Mouse (Mus musculus) hindbrain, embryonic 14.5 days (tissue): ENCODE measurements around the gene Tfdp2. TPM values are rescaled to one million over a fixed set of nuclear protein-coding genes. Genes with fewer than 3 reads are reported as not detected.

Source experiments
- ATAC-seq: fragments of 200-750 bp; cut with Nextera tagmentation; 2 replicates; pipeline ENCODE4 v1.8.0; 2017; ENCODE audit warnings: moderate number of reproducible peaks, mild to moderate bottlenecking, moderate TSS enrichment, moderate library complexity; ENCODE audit not compliant: low FRiP score
- DNase-seq: peaks from one replicate; pipeline ENCODE4 v3.0.0-alpha.2; 2015; ENCODE audit warnings: low spot score
- H3K27ac ChIP-seq: fragments of 300-500 bp; sonication (generic); 2 replicates; pipeline ENCODE4 v1.5.1; 2014; ENCODE audit warnings: mild to moderate bottlenecking, moderate library complexity
- H3K27me3 ChIP-seq: fragments of 300-500 bp; sonication (generic); 2 replicates; pipeline ENCODE4 v1.6.1; 2014; ENCODE audit warnings: mild to moderate bottlenecking, low read length, mixed read lengths; ENCODE audit not compliant: control insufficient read depth, insufficient read depth
- H3K36me3 ChIP-seq: fragments of 300-500 bp; sonication (generic); replicated peaks from 2 replicates; pipeline ENCODE4 v1.6.1; 2014; ENCODE audit not compliant: control insufficient read depth, insufficient read depth
- H3K4me1 ChIP-seq: fragments of 300-500 bp; sonication (generic); replicated peaks from 2 replicates; pipeline ENCODE4 v1.6.1; 2014; ENCODE audit warnings: antibody characterized with exemption, low read length, mixed read lengths; ENCODE audit not compliant: control insufficient read depth, insufficient read depth
- H3K4me2 ChIP-seq: fragments of 300-500 bp; sonication (generic); replicated peaks from 2 replicates; pipeline ENCODE4 v1.6.1; 2014; ENCODE audit warnings: mild to moderate bottlenecking, moderate library complexity
- H3K4me3 ChIP-seq: fragments of 300-500 bp; sonication (generic); replicated peaks from 2 replicates; pipeline ENCODE4 v1.5.1; 2014; ENCODE audit warnings: mild to moderate bottlenecking, low read length
- H3K9ac ChIP-seq: fragments of 300-500 bp; sonication (generic); 2 replicates; pipeline ENCODE4 v1.6.1; 2014
- H3K9me3 ChIP-seq: fragments of 300-500 bp; sonication (generic); 2 replicates; pipeline ENCODE4 v1.6.1; 2016; ENCODE audit warnings: low read length; ENCODE audit not compliant: control insufficient read depth
- WGBS: fragments of 180-500 bp; shearing (Covaris S2); extraction: QIAGEN DNeasy Blood & Tissue Kit; methylation state at CpG from one replicate; pipeline ENCODE4 v1.1.7; 2014; 5-methylcytosine and 5-hydroxymethylcytosine counted together
- polyA plus RNA-seq: library from polyadenylated mRNA; unstranded; fragments of >200 nt; fragmentation: Nextera tagmentation; extraction: Ambion mirVana; gene quantifications from 2 replicates; pipeline ENCODE4 v1.2.1, GENCODE M21; 2014

The Tfdp2 gene
- polyA plus RNA-seq, 1 experiment from 2014 or later, result 21.1 TPM

- H3K4me1 ChIP-seq, result no peaks in the 10 kb centered on the region
These were observed 70.9 kb downstream of the Tfdp2 start for GRCm38 (mm10) chr9:96266793-96267558.

GRCm38 (mm10) chr9:96267559-96267948 is 71.5 kb downstream of the Tfdp2 start:
- Histone ChIP-seq H3K9me3 (no peaks in the 10 kb centered on the region), H3K36me3 (no peaks in the 10 kb centered on the region), H3K4me1 (no peaks in the 10 kb centered on the region), H3K4me2 (no peak overlapping the region), H3K4me3 (no peak overlapping the region), H3K27me3 (no peaks in the 10 kb centered on the region), H3K27ac (no peak overlapping the region), H3K9ac (no peak overlapping the region)
- DNase-seq (no peak), ATAC-seq (no peak)
- WGBS, result 71% methylated on average over 1 of the region's 1 CpGs

More at GRCm38 (mm10) chr9:96266793-96267558, 70.9 kb downstream of the Tfdp2 start:
- Histone ChIP-seq H3K9ac (no peak overlapping the region), H3K27ac (no peak overlapping the region), H3K4me2 (no peak overlapping the region), H3K36me3 (no peaks in the 10 kb centered on the region), H3K27me3 (no peaks in the 10 kb centered on the region), H3K4me3 (no peak overlapping the region), H3K9me3 (no peaks in the 10 kb centered on the region)
- ATAC-seq (no peak), DNase-seq (no peak)
- WGBS, result 85% methylated on average over 6 of the region's 6 CpGs

- DNase-seq, result no peak
These were observed 73.7 kb downstream of the Tfdp2 start for GRCm38 (mm10) chr9:96269726-96270125.

GRCm38 (mm10) chr9:96275543-96275942 is 79.5 kb downstream of the Tfdp2 start:
- DNase-seq, result no peak
- H3K4me1 ChIP-seq, result no peaks in the 10 kb centered on the region
- H3K4me3 ChIP-seq, result no peak overlapping the region
- no peak for ATAC-seq
- H3K9me3 ChIP-seq, result no peaks in the 10 kb centered on the region
- H3K36me3 ChIP-seq, result no peaks in the 10 kb centered on the region; the same call in 1 of the 2 replicates
- H3K27ac ChIP-seq, result no peak overlapping the region
- no peak overlapping the region for H3K4me2 ChIP-seq
- H3K9ac ChIP-seq, result no peak overlapping the region
- H3K27me3 ChIP-seq, result no peaks in the 10 kb centered on the region

More at GRCm38 (mm10) chr9:96269726-96270125, 73.7 kb downstream of the Tfdp2 start:
- Histone ChIP-seq H3K36me3 (no peaks in the 10 kb centered on the region; the same call in 1 of the 2 replicates), H3K4me1 (no peaks in the 10 kb centered on the region), H3K27me3 (no peaks in the 10 kb centered on the region), H3K9me3 (no peaks in the 10 kb centered on the region), H3K4me2 (no peak overlapping the region), H3K4me3 (no peak overlapping the region), H3K27ac (no peak overlapping the region), H3K9ac (no peak overlapping the region)
- ATAC-seq, result no peak
- WGBS, result 88% methylated on average over 2 of the region's 2 CpGs

- Histone ChIP-seq H3K4me1 (no peaks in the 10 kb centered on the region), H3K9ac (no peak overlapping the region), H3K27me3 (no peaks in the 10 kb centered on the region), H3K4me3 (no peak overlapping the region), H3K9me3 (no peaks in the 10 kb centered on the region), H3K36me3 (no peaks in the 10 kb centered on the region), H3K4me2 (no peak overlapping the region), H3K27ac (no peak overlapping the region)
- no peak for DNase-seq
- no peak for ATAC-seq
- WGBS, result 65% methylated on average over 3 of the region's 3 CpGs
These were observed 85.4 kb downstream of the Tfdp2 start for GRCm38 (mm10) chr9:96281497-96281896.

GRCm38 (mm10) chr9:96282082-96282481 is 86.0 kb downstream of the Tfdp2 start:
- Histone ChIP-seq H3K4me1 (no peaks in the 10 kb centered on the region), H3K27me3 (no peaks in the 10 kb centered on the region), H3K4me2 (no peak overlapping the region), H3K36me3 (no peaks in the 10 kb centered on the region), H3K27ac (no peak overlapping the region), H3K9ac (no peak overlapping the region), H3K9me3 (no peaks in the 10 kb centered on the region), H3K4me3 (no peak overlapping the region)
- ATAC-seq, result no peak
- WGBS, result 93% methylated on average over 3 of the region's 3 CpGs
- no peak for DNase-seq

GRCm38 (mm10) chr9:96284916-96285315 is 88.8 kb downstream of the Tfdp2 start:
- H3K4me2 ChIP-seq, result no peak overlapping the region
- DNase-seq (peak; percentile 73), ATAC-seq (no peak)
- H3K27me3 ChIP-seq, result no peaks in the 10 kb centered on the region
- H3K4me3 ChIP-seq, result no peak overlapping the region
- 0 out of 2 replicates have a peak, but pooled peaks cover 11% of the 10 kb centered on the region for H3K36me3 ChIP-seq
- no peak overlapping the region for H3K9ac ChIP-seq
- WGBS, result 24% methylated on average over 1 of the region's 1 CpGs
- no peaks in the 10 kb centered on the region for H3K4me1 ChIP-seq
- H3K27ac ChIP-seq, result no peak overlapping the region
- no peaks in the 10 kb centered on the region for H3K9me3 ChIP-seq

GRCm38 (mm10) chr9:96292144-96292543 is 96.1 kb downstream of the Tfdp2 start:
- H3K4me1 ChIP-seq, result no peaks in the 10 kb centered on the region
- WGBS, result 99% methylated on average over 7 of the region's 7 CpGs
- ATAC-seq, result no peak
- no peak overlapping the region for H3K9ac ChIP-seq
- H3K27me3 ChIP-seq, result no peaks in the 10 kb centered on the region
- no peak overlapping the region for H3K27ac ChIP-seq
- no peak overlapping the region for H3K4me2 ChIP-seq
- H3K9me3 ChIP-seq, result no peaks in the 10 kb centered on the region
- H3K36me3 ChIP-seq, result peaks cover 42% of the 10 kb centered on the region
- no peak for DNase-seq
- no peak overlapping the region for H3K4me3 ChIP-seq

GRCm38 (mm10) chr9:96299324-96300008 is 103.4 kb downstream of the Tfdp2 start:
- H3K27me3 ChIP-seq, result no peaks in the 10 kb centered on the region
- H3K27ac ChIP-seq, result no peak overlapping the region
- no peak for DNase-seq
- no peak overlapping the region for H3K4me2 ChIP-seq
- no peaks in the 10 kb centered on the region for H3K4me1 ChIP-seq
- peaks cover 56% of the 10 kb centered on the region for H3K36me3 ChIP-seq
- 97% methylated on average over 3 of the region's 3 CpGs for WGBS
- no peak overlapping the region for H3K9ac ChIP-seq
- H3K4me3 ChIP-seq, result no peak overlapping the region
- no peak for ATAC-seq
- no peaks in the 10 kb centered on the region for H3K9me3 ChIP-seq
